Mouse (Mus musculus) heart, embryonic 13.5 days (tissue): Measurements from ENCODE around the gene 4930451I11Rik. TPM values are rescaled to one million over a fixed set of nuclear protein-coding genes. Genes with fewer than 3 reads are reported as not detected.

Experiments
- ATAC-seq: fragments of 200-750 bp; cut with Nextera tagmentation; 2 replicates; pipeline ENCODE4 v1.8.0; 2017; ENCODE audit warnings: moderate TSS enrichment; ENCODE audit not compliant: insufficient number of reproducible peaks, low FRiP score, low TSS enrichment; ENCODE audit errors: extremely low read depth
- H3K27ac ChIP-seq: fragments of 300-500 bp; sonication (generic); replicated peaks from 2 replicates; pipeline ENCODE4 v1.5.1; 2015; ENCODE audit warnings: moderate library complexity, mild to moderate bottlenecking, inconsistent platforms
- H3K27me3 ChIP-seq: fragments of 300-500 bp; sonication (generic); replicated peaks from 2 replicates; pipeline ENCODE4 v1.6.1; 2015; ENCODE audit warnings: mild to moderate bottlenecking, inconsistent platforms
- H3K36me3 ChIP-seq: fragments of 300-500 bp; sonication (generic); 2 replicates; pipeline ENCODE4 v1.6.1; 2015; ENCODE audit warnings: mild to moderate bottlenecking, inconsistent platforms
- H3K4me1 ChIP-seq: fragments of 300-500 bp; sonication (generic); 2 replicates; pipeline ENCODE4 v1.6.1; 2015; ENCODE audit warnings: inconsistent platforms
- H3K4me2 ChIP-seq: fragments of 300-500 bp; sonication (generic); 2 replicates; pipeline ENCODE4 v1.6.1; 2015; ENCODE audit warnings: inconsistent platforms, mild to moderate bottlenecking, moderate library complexity
- H3K4me3 ChIP-seq: fragments of 300-500 bp; sonication (generic); 2 replicates; pipeline ENCODE4 v1.5.1; 2015; ENCODE audit warnings: moderate library complexity, mild to moderate bottlenecking, inconsistent platforms
- H3K9ac ChIP-seq: fragments of 300-500 bp; sonication (generic); 2 replicates; pipeline ENCODE4 v1.6.1; 2015; ENCODE audit warnings: inconsistent platforms, mild to moderate bottlenecking, moderate library complexity
- H3K9me3 ChIP-seq: fragments of 300-500 bp; sonication (generic); 2 replicates; pipeline ENCODE4 v1.6.1; 2016; ENCODE audit warnings: inconsistent platforms
- WGBS: fragments of 180-500 bp; shearing (Covaris S2); methylation state at CpG from one replicate; pipeline ENCODE4 v1.1.7; 2015; ENCODE audit warnings: mixed read lengths; 5-methylcytosine and 5-hydroxymethylcytosine counted together
- polyA plus RNA-seq: library from polyadenylated mRNA; unstranded; fragments of >200 nt; fragmentation: Nextera tagmentation; extraction: Ambion mirVana; gene quantifications from 2 replicates; pipeline ENCODE4 v1.2.1, GENCODE M21; 2015

Gene 4930451I11Rik
- polyA plus RNA-seq, 1 experiment from 2014 or later = not detected

- H3K9ac ChIP-seq = no peak overlapping the region
Measured at GRCm38 (mm10) chr7:126856741-126857420, 25.4 kb upstream of the 4930451I11Rik start.

GRCm38 (mm10) chr7:126855641-126856040 lies 24.2 kb upstream of the 4930451I11Rik start:
- Histone ChIP-seq H3K4me2 (no peak overlapping the region), H3K27me3 (peaks cover 5% of the 10 kb centered on the region), H3K4me1 (peaks cover 8% of the 10 kb centered on the region), H3K9me3 (no peaks in the 10 kb centered on the region), H3K27ac (no peak overlapping the region), H3K36me3 (peaks cover 92% of the 10 kb centered on the region), H3K4me3 (no peak overlapping the region), H3K9ac (0 out of 2 replicates have a peak overlapping the region, but pooled peaks have one; percentile 14)
- no peak for ATAC-seq
- 78% methylated on average over 3 of the region's 3 CpGs for WGBS

More at GRCm38 (mm10) chr7:126856741-126857420, 25.4 kb upstream of the 4930451I11Rik start:
- H3K4me1 ChIP-seq = peaks cover 12% of the 10 kb centered on the region
- H3K4me2 ChIP-seq = no peak overlapping the region
- no peak overlapping the region for H3K4me3 ChIP-seq
- H3K36me3 ChIP-seq = peaks cover 90% of the 10 kb centered on the region
- H3K27ac ChIP-seq = no peak overlapping the region
- ATAC-seq = no peak
- H3K27me3 ChIP-seq = no peaks in the 10 kb centered on the region
- no peaks in the 10 kb centered on the region for H3K9me3 ChIP-seq
- WGBS = 81% methylated on average over 9 of the region's 9 CpGs

DNA sequence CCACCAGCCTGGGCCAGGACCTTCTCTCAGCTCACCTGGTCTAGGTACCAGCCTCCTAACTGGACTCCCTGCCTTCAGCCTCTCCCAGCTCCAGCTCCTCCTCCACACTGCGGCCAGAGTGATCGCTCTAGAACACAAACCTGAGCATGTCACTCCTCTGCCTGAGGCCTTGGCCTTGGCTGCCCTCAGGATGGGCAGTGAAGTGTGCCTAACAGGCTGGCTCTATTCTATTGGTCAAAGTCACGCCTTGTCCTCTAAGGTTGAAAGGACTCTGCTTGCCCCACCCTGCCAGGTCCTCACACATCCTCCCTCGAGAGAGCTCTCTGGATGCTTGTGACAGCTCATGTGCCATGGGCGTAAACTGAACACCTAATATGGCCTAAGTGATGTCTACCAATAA lies 22.0 kb upstream of the 4930451I11Rik start:
- H3K36me3 ChIP-seq = peaks cover 70% of the 10 kb centered on the region

DNA sequence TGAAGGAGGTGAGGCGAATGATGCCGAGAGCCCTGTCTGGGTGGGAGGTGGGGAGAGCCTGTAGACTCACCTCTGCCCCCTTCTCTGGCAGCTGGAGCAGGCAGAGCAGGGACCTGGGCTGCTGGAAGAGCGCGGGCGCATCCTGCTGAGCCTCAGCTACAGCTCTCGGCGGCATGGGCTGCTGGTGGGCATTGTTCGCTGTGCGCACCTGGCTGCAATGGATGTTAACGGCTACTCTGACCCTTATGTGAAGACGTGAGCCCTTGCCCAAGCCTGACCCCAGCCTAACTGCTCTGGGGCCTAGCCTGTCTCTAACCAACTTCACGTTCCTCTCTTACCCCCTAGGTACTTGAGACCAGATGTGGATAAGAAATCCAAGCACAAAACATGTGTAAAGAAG lies 19.8 kb upstream of the 4930451I11Rik start:
- no peak overlapping the region for H3K27ac ChIP-seq
- no peak for ATAC-seq
- H3K9ac ChIP-seq = no peak overlapping the region
- H3K27me3 ChIP-seq = peaks cover 48% of the 10 kb centered on the region
- no peak overlapping the region for H3K4me3 ChIP-seq
- no peak overlapping the region for H3K4me2 ChIP-seq
- H3K4me1 ChIP-seq = peaks cover 28% of the 10 kb centered on the region
- H3K36me3 ChIP-seq = peaks cover 47% of the 10 kb centered on the region
- 50% methylated on average over 12 of the region's 12 CpGs for WGBS
- no peaks in the 10 kb centered on the region for H3K9me3 ChIP-seq

More for the DNA sequence above, 22.0 kb upstream of the 4930451I11Rik start:
- Histone ChIP-seq H3K4me3 (no peak overlapping the region), H3K9ac (no peak overlapping the region), H3K9me3 (no peaks in the 10 kb centered on the region), H3K27me3 (peaks cover 26% of the 10 kb centered on the region), H3K27ac (no peak overlapping the region), H3K4me1 (peaks cover 15% of the 10 kb centered on the region), H3K4me2 (no peak overlapping the region)
- 91% methylated on average over 5 of the region's 5 CpGs for WGBS
- ATAC-seq = no peak

GRCm38 (mm10) chr7:126850161-126850560 lies 18.7 kb upstream of the 4930451I11Rik start:
- no peaks in the 10 kb centered on the region for H3K9me3 ChIP-seq
- H3K27me3 ChIP-seq = peaks cover 57% of the 10 kb centered on the region
- peaks cover 37% of the 10 kb centered on the region for H3K36me3 ChIP-seq
- H3K4me2 ChIP-seq = no peak overlapping the region
- 53% methylated on average over 6 of the region's 6 CpGs for WGBS
- ATAC-seq = no peak
- H3K4me1 ChIP-seq = peaks cover 28% of the 10 kb centered on the region
- H3K4me3 ChIP-seq = no peak overlapping the region
- no peak overlapping the region for H3K9ac ChIP-seq
- no peak overlapping the region for H3K27ac ChIP-seq

GRCm38 (mm10) chr7:126848794-126849193 lies 17.4 kb upstream of the 4930451I11Rik start:
- Histone ChIP-seq H3K4me2 (peak overlapping the region; percentile 92), H3K36me3 (peaks cover 23% of the 10 kb centered on the region), H3K27me3 (peaks cover 57% of the 10 kb centered on the region), H3K9me3 (no peaks in the 10 kb centered on the region), H3K27ac (no peak overlapping the region), H3K9ac (no peak overlapping the region), H3K4me3 (0 out of 2 replicates have a peak overlapping the region, but pooled peaks have one; percentile 61), H3K4me1 (peaks cover 28% of the 10 kb centered on the region)
- ATAC-seq = no peak
- WGBS = 26% methylated on average over 10 of the region's 10 CpGs

GRCm38 (mm10) chr7:126847421-126848398 lies 16.3 kb upstream of the 4930451I11Rik start:
- Histone ChIP-seq H3K27ac (no peak overlapping the region), H3K27me3 (peaks cover 66% of the 10 kb centered on the region), H3K9me3 (no peaks in the 10 kb centered on the region), H3K4me3 (peak overlapping the region; percentile 61), H3K4me1 (peaks cover 28% of the 10 kb centered on the region), H3K9ac (peak overlapping the region; percentile 80), H3K36me3 (peaks cover 12% of the 10 kb centered on the region), H3K4me2 (peak overlapping the region; percentile 92)
- no peak for ATAC-seq
- 2% methylated on average over 38 of the region's 74 CpGs for WGBS

GRCm38 (mm10) chr7:126847116-126847420 lies 15.6 kb upstream of the 4930451I11Rik start, which contains the start of gene Doc2a:
TSS of gene Doc2a (plus strand) at chr7:126847416.
- Histone ChIP-seq H3K9ac (peak within 1 kb of the TSS; percentile 80), H3K27me3 (peaks cover 66% of the 10 kb centered on the region), H3K4me1 (peaks cover 28% of the 10 kb centered on the region), H3K36me3 (peaks cover 6% of the 10 kb centered on the region), H3K27ac (no peak within 1 kb of the TSS), H3K4me3 (peak within 1 kb of the TSS; percentile 61), H3K9me3 (no peaks in the 10 kb centered on the region), H3K4me2 (peak within 1 kb of the TSS; percentile 92)
- no peak for ATAC-seq
- WGBS = 27% methylated on average over 4 of the region's 4 CpGs

DNA sequence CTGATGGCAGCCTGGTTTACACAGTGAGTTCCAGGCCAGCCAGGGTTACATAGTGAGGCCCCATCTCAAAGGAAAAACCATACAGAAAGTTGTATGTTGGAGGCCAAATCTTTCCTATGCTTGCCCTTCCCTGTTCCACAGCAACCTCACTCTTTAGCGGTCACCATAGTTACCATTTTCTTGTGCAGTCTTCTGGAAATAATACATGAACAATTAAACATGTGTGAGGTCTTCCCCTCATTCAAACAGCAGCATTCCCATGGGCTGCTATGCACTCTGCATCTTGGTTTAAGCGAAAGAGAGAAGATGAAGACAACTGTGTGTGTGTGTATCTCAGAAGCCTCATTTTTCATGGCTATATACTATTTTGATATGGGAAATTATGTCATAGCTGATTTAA lies 14.1 kb upstream of the 4930451I11Rik start:
- Histone ChIP-seq H3K27me3 (peaks cover 61% of the 10 kb centered on the region), H3K9ac (no peak overlapping the region), H3K36me3 (no peaks in the 10 kb centered on the region), H3K27ac (no peak overlapping the region), H3K9me3 (no peaks in the 10 kb centered on the region), H3K4me1 (peaks cover 24% of the 10 kb centered on the region), H3K4me2 (no peak overlapping the region), H3K4me3 (no peak overlapping the region)
- WGBS = 86% methylated on average over 2 of the region's 2 CpGs
- ATAC-seq = no peak

- no peaks in the 10 kb centered on the region for H3K9me3 ChIP-seq
- no peaks in the 10 kb centered on the region for H3K36me3 ChIP-seq
- WGBS = 65% methylated on average over 9 of the region's 9 CpGs
- H3K27me3 ChIP-seq = peaks cover 39% of the 10 kb centered on the region
- H3K9ac ChIP-seq = no peak overlapping the region
- no peak overlapping the region for H3K27ac ChIP-seq
- H3K4me1 ChIP-seq = peaks cover 12% of the 10 kb centered on the region
- no peak overlapping the region for H3K4me2 ChIP-seq
- no peak overlapping the region for H3K4me3 ChIP-seq
- no peak for ATAC-seq
Measured at GRCm38 (mm10) chr7:126843276-126843675, 11.8 kb upstream of the 4930451I11Rik start.

DNA sequence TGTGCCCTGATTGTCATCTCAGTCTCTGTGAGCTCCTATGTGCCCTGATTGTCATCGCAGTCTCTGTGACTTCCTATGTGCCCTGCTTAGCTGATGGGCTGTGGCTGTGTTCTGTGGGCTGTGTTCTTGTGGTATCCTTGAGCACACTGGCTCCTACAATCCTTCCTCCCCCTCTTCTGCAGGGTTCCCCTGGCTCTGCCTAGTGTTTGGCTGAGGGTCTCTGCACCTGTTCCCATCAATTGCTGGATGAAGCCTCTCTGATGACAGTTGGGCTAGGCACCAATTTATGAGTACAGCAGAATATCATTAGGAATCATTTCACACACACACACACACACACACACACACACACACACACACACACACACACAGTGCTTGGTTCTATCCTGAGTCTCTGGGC lies 1.9 kb upstream of the 4930451I11Rik start:
- H3K27ac ChIP-seq = no peak overlapping the region
- H3K9ac ChIP-seq = no peak overlapping the region
- no peaks in the 10 kb centered on the region for H3K36me3 ChIP-seq
- no peak for ATAC-seq
- H3K27me3 ChIP-seq = peaks cover 44% of the 10 kb centered on the region
- H3K4me1 ChIP-seq = peaks cover 5% of the 10 kb centered on the region
- H3K9me3 ChIP-seq = no peaks in the 10 kb centered on the region
- H3K4me3 ChIP-seq = no peak overlapping the region
- 78% methylated on average over 1 of the region's 1 CpGs for WGBS
- H3K4me2 ChIP-seq = no peak overlapping the region
